17 mouse cellular contexts compared by ENCODE assay signal in genomic region chr1:193102029-193102428, GRCm38 (mm10). TPM values are rescaled to one million over a fixed set of nuclear protein-coding genes. Genes with fewer than 3 reads are reported as not detected.
DNase-seq lines count a peak whose midpoint lies in the region; ATAC-seq and TF ChIP-seq lines count a peak whose summit lies in the region.
"Had no signal": no experiment of that assay in that cellular context is flagged by ENCODE, and none has a peak within 500 bp of the region (broad histone marks: within the 10 kb centered on the region; RNA-seq: fewer than 3 reads in every experiment).

No protein-coding gene starts in this region.

- H3K9me3 ChIP-seq in embryonic facial prominence, embryonic 12.5 days: no peaks in the 10 kb centered on the region
- no peaks in the 10 kb centered on the region for H3K9me3 ChIP-seq in embryonic facial prominence, embryonic 10.5 days
- H3K9me3 ChIP-seq in embryonic facial prominence, embryonic 14.5 days (ENCODE audit: control insufficient read depth, low read length): no peaks in the 10 kb centered on the region
- no peaks in the 10 kb centered on the region for H3K9me3 ChIP-seq in lung, postnatal 0 days (ENCODE audit: low read length)
- H3K9me3 ChIP-seq: forebrain, embryonic 15.5 days; heart, embryonic 12.5 days; hindbrain, embryonic 15.5 days had no signal

- H3K4me2 ChIP-seq in embryonic facial prominence, embryonic 12.5 days (replicated peaks): no peak overlapping the region
- H3K4me2 ChIP-seq in embryonic facial prominence, embryonic 14.5 days (ENCODE audit: low read depth, low read length): no peak overlapping the region
- H3K4me2 ChIP-seq in lung, postnatal 0 days (replicated peaks; ENCODE audit: low read depth, low read length): no peak overlapping the region
- H3K4me2 ChIP-seq: forebrain, embryonic 15.5 days; heart, embryonic 12.5 days; hindbrain, embryonic 15.5 days had no signal

- no peaks in the 10 kb centered on the region for H3K4me1 ChIP-seq in embryonic facial prominence, embryonic 12.5 days
- no peaks in the 10 kb centered on the region; the same call in 1 of the 2 replicates for H3K4me1 ChIP-seq in embryonic facial prominence, embryonic 10.5 days
- H3K4me1 ChIP-seq in embryonic facial prominence, embryonic 14.5 days (ENCODE audit: control insufficient read depth, insufficient read depth, low read length): peaks cover 5% of the 10 kb centered on the region; the same call in 1 of the 2 replicates
- H3K4me1 ChIP-seq in lung, postnatal 0 days (ENCODE audit: insufficient read depth, low read depth, low read length): no peaks in the 10 kb centered on the region
- H3K4me1 ChIP-seq: forebrain, embryonic 15.5 days; heart, embryonic 12.5 days; hindbrain, embryonic 15.5 days had no signal

- TF ChIP-seq EP300 in lung, postnatal 0 days (IDR thresholded peaks at IDR 0.05): no peak

- H3K36me3 ChIP-seq in embryonic facial prominence, embryonic 12.5 days: peaks cover 24% of the 10 kb centered on the region
- peaks cover 51% of the 10 kb centered on the region for H3K36me3 ChIP-seq in embryonic facial prominence, embryonic 10.5 days (replicated peaks)
- peaks cover 31% of the 10 kb centered on the region for H3K36me3 ChIP-seq in embryonic facial prominence, embryonic 14.5 days (ENCODE audit: control insufficient read depth, insufficient read depth, low read length)
- peaks cover 4% of the 10 kb centered on the region; the same call in 1 of the 2 replicates for H3K36me3 ChIP-seq in lung, postnatal 0 days (ENCODE audit: insufficient read depth, low read length)

- TF ChIP-seq CTCF in left cerebral cortex, adult 2 months (IDR thresholded peaks at IDR 0.05): no peak
- TF ChIP-seq CTCF in lung, postnatal 0 days (IDR thresholded peaks at IDR 0.05): no peak

- no peak overlapping the region for H3K4me3 ChIP-seq in embryonic facial prominence, embryonic 12.5 days
- H3K4me3 ChIP-seq in embryonic facial prominence, embryonic 10.5 days: no peak overlapping the region
- no peak overlapping the region for H3K4me3 ChIP-seq in left cerebral cortex, adult 2 months
- no peak overlapping the region for H3K4me3 ChIP-seq in embryonic facial prominence, embryonic 14.5 days (ENCODE audit: low read depth, low read length)
- no peak overlapping the region for H3K4me3 ChIP-seq in lung, postnatal 0 days (ENCODE audit: low read depth, low read length)
- H3K4me3 ChIP-seq: forebrain, embryonic 15.5 days; gastrocnemius, adult 2 months; heart, embryonic 12.5 days; hindbrain, embryonic 15.5 days had no signal

- WGBS in embryonic facial prominence, embryonic 12.5 days: 30% methylated on average over 4 of the region's 4 CpGs
- WGBS in embryonic facial prominence, embryonic 10.5 days: 59% methylated on average over 4 of the region's 4 CpGs
- 26% methylated on average over 4 of the region's 4 CpGs for WGBS in embryonic facial prominence, embryonic 14.5 days
- WGBS in lung, postnatal 0 days: 57% methylated on average over 4 of the region's 4 CpGs

- ATAC-seq in embryonic facial prominence, embryonic 12.5 days (ENCODE audit: insufficient number of reproducible peaks, insufficient read depth, low FRiP score, low TSS enrichment): no peak
- ATAC-seq in embryonic facial prominence, embryonic 14.5 days (ENCODE audit: low read depth): peak; percentile 33; the same call in 1 of the 2 replicates
- ATAC-seq in lung, postnatal 0 days: no peak
- ATAC-seq: forebrain, embryonic 15.5 days; intestine, embryonic 16.5 days; Patski had no signal

- H3K27me3 ChIP-seq in embryonic facial prominence, embryonic 12.5 days: no peaks in the 10 kb centered on the region
- no peaks in the 10 kb centered on the region for H3K27me3 ChIP-seq in embryonic facial prominence, embryonic 10.5 days (replicated peaks; ENCODE audit: low read depth, poor library complexity, severe bottlenecking)
- no peaks in the 10 kb centered on the region for H3K27me3 ChIP-seq in embryonic facial prominence, embryonic 14.5 days (replicated peaks; ENCODE audit: control insufficient read depth, insufficient read depth, low read length)
- H3K27me3 ChIP-seq in lung, postnatal 0 days (replicated peaks; ENCODE audit: insufficient read depth, low read length): no peaks in the 10 kb centered on the region
- H3K27me3 ChIP-seq: forebrain, embryonic 15.5 days; heart, embryonic 12.5 days; hindbrain, embryonic 15.5 days had no signal

- intact Hi-C loops in left cerebral cortex, adult 2 months (cut with DNase I): loop anchor here (5.0 kb wide), 1 partner anchor 100 kb away; no protein-coding TSS in a partner anchor

- no peak overlapping the region for H3K9ac ChIP-seq in embryonic facial prominence, embryonic 12.5 days
- H3K9ac ChIP-seq in embryonic facial prominence, embryonic 14.5 days (ENCODE audit: low read depth, low read length): no peak overlapping the region
- H3K9ac ChIP-seq in lung, postnatal 0 days (replicated peaks; ENCODE audit: low read depth): no peak overlapping the region
- H3K9ac ChIP-seq: forebrain, embryonic 15.5 days; heart, embryonic 12.5 days; hindbrain, embryonic 15.5 days had no signal

- DNase-seq in embryonic facial prominence, embryonic 10.5 days (ENCODE audit: low spot score): no peak
- no peak for DNase-seq in left cerebral cortex, adult 2 months (ENCODE audit: extremely low spot score in 1 of 2, low spot score in 2 of 2)
- DNase-seq in left cerebral cortex, adult 8-10 months (ENCODE audit: low spot score in 2 of 2): no peak
- peak; percentile 58 for DNase-seq in R1 (ENCODE audit: low read depth, low spot score)
- DNase-seq in embryonic facial prominence, embryonic 14.5 days (ENCODE audit: low spot score): peak; percentile 53
- DNase-seq in lung, postnatal 0 days (ENCODE audit: low spot score): no peak
- DNase-seq: adrenal gland, adult 8-10 months; cerebellum, adult 11 months; gastrocnemius, adult 2 months; gastrocnemius, postnatal 25 days had no signal

- peak overlapping the region; percentile 50; the same call in 1 of the 2 replicates for H3K27ac ChIP-seq in embryonic facial prominence, embryonic 12.5 days
- no peak overlapping the region for H3K27ac ChIP-seq in embryonic facial prominence, embryonic 10.5 days (replicated peaks)
- H3K27ac ChIP-seq in left cerebral cortex, adult 2 months: peak overlapping the region; percentile 65
- no peak overlapping the region; the same call in 1 of the 2 replicates for H3K27ac ChIP-seq in embryonic facial prominence, embryonic 14.5 days (replicated peaks; ENCODE audit: low read depth, low read length)
- H3K27ac ChIP-seq in lung, postnatal 0 days (ENCODE audit: low read length): no peak overlapping the region
- H3K27ac ChIP-seq: forebrain, embryonic 15.5 days; gastrocnemius, adult 2 months; hindbrain, embryonic 15.5 days had no signal

RNA-seq across cellular contexts. Expression of gene Diexf, which starts 28.0 kb away (rescaled TPM):
- 9.0 and 10.4 TPM in 2 replicates for polyA plus RNA-seq in embryonic facial prominence, embryonic 12.5 days (2016; fragmentation: Nextera tagmentation; extraction: Ambion mirVana)
- 10.2 and 10.6 TPM in 2 replicates for polyA plus RNA-seq in embryonic facial prominence, embryonic 10.5 days (2016; fragmentation: Nextera tagmentation; extraction: Ambion mirVana)
- 10 to 100 TPM; 20.9 to 25.5 TPM for total RNA-seq in left cerebral cortex, adult 2 months (2021)
- total RNA-seq in left cerebral cortex, adult 8-10 months (2022): 10 to 100 TPM; 17.0 to 21.9 (median 19.7) TPM
- polyA plus RNA-seq in embryonic facial prominence, embryonic 14.5 days (2014; fragmentation: Nextera tagmentation; extraction: Ambion mirVana): 8.6 and 9.6 TPM in 2 replicates
- 2.5 and 2.9 TPM in 2 replicates for polyA plus RNA-seq in lung, postnatal 0 days (2015; fragmentation: Nextera tagmentation; extraction: Ambion mirVana)

RNA-seq across cellular contexts. Expression of gene Irf6, which starts 50.9 kb away (rescaled TPM):
- 17.3 and 18.3 TPM in 2 replicates for polyA plus RNA-seq in embryonic facial prominence, embryonic 12.5 days (2016; fragmentation: Nextera tagmentation; extraction: Ambion mirVana)
- polyA plus RNA-seq in embryonic facial prominence, embryonic 10.5 days (2016; fragmentation: Nextera tagmentation; extraction: Ambion mirVana): 9.0 and 11.1 TPM in 2 replicates
- 1 to 10 TPM in 1 of 2 experiments, under 1 TPM in 1; 0.68 to 1.1 TPM for total RNA-seq in left cerebral cortex, adult 2 months (2021)
- total RNA-seq in left cerebral cortex, adult 8-10 months (2022): 1 to 10 TPM; 1.2 to 2.7 (median 1.5) TPM
- polyA plus RNA-seq in embryonic facial prominence, embryonic 14.5 days (2014; fragmentation: Nextera tagmentation; extraction: Ambion mirVana): 33.9 and 41.6 TPM in 2 replicates
- polyA plus RNA-seq in lung, postnatal 0 days (2015; fragmentation: Nextera tagmentation; extraction: Ambion mirVana): 14.3 and 17.0 TPM in 2 replicates
- total RNA-seq: granulocyte monocyte progenitor cell, adult 5-6 weeks had no signal

Comparison
In these comparisons a context has a peak if more than half of its experiments do, and no peak if none do; other contexts are left out.
1. H3K27ac ChIP-seq: peak in embryonic facial prominence, embryonic 12.5 days (single experiment) and left cerebral cortex, adult 2 months (single experiment); none in embryonic facial prominence, embryonic 10.5 days (single experiment), embryonic facial prominence, embryonic 14.5 days (single experiment) and lung, postnatal 0 days (single experiment).
2. DNase-seq: peak in R1 (single experiment) and embryonic facial prominence, embryonic 14.5 days (single experiment); none in embryonic facial prominence, embryonic 10.5 days (single experiment), left cerebral cortex, adult 2 months (0 of 2), left cerebral cortex, adult 8-10 months (0 of 2) and lung, postnatal 0 days (single experiment).